Mouse (Mus musculus): ENCODE measurements around the gene Pi4k2a.
"Not testable (repeated sequence)": the region's sequence is repeated elsewhere in the genome, so short reads cannot be mapped to it uniquely, and the experiment has no call there.

Gene Pi4k2a

GRCm38 (mm10) chr19:42080469-42080868 lies 9.8 kb upstream of the Pi4k2a start:
- DNase-seq (ENCODE audit: low read depth, low spot score), result no peak

GRCm38 (mm10) chr19:42081613-42082012 lies 8.7 kb upstream of the Pi4k2a start:
- DNase-seq (ENCODE audit: low read depth, low spot score), result not testable (repeated sequence)

- DNase-seq (ENCODE audit: low read depth, low spot score), result no peak
These were observed 4.6 kb upstream of the Pi4k2a start for GRCm38 (mm10) chr19:42085690-42086089.

GRCm38 (mm10) chr19:42086166-42086565 lies 4.1 kb upstream of the Pi4k2a start, which contains the start of gene Morn4:
TSS of gene Morn4 (minus strand) at chr19:42086357.
- DNase-seq (ENCODE audit: low read depth, low spot score), result no peak

GRCm38 (mm10) chr19:42089103-42089747 lies 1.0 kb upstream of the Pi4k2a start:
- DNase-seq (ENCODE audit: low read depth, low spot score), result peak; percentile 91

GRCm38 (mm10) chr19:42090637-42091141 lies 419 bp downstream of the Pi4k2a start:
- peak; percentile 78 for DNase-seq (ENCODE audit: low read depth, low spot score)

- no peak for DNase-seq (ENCODE audit: low read depth, low spot score)
These were observed 9.1 kb downstream of the Pi4k2a start for GRCm38 (mm10) chr19:42099406-42099805.

- DNase-seq (ENCODE audit: low read depth, low spot score), result no peak
These were observed 14.4 kb downstream of the Pi4k2a start for GRCm38 (mm10) chr19:42104681-42105080.

GRCm38 (mm10) chr19:42115783-42116335 lies 25.6 kb downstream of the Pi4k2a start:
- no peak for DNase-seq (ENCODE audit: low read depth, low spot score)

GRCm38 (mm10) chr19:42118142-42118541 lies 27.9 kb downstream of the Pi4k2a start:
- DNase-seq (ENCODE audit: low read depth, low spot score), result no peak

GRCm38 (mm10) chr19:42118596-42118995 lies 28.3 kb downstream of the Pi4k2a start:
- no peak for DNase-seq (ENCODE audit: low read depth, low spot score)

- DNase-seq (ENCODE audit: low read depth, low spot score), result no peak
These were observed 30.2 kb downstream of the Pi4k2a start for GRCm38 (mm10) chr19:42120451-42120850.

GRCm38 (mm10) chr19:42124684-42125083 lies 34.4 kb downstream of the Pi4k2a start:
- DNase-seq (ENCODE audit: low read depth, low spot score), result no peak

- no peak for DNase-seq (ENCODE audit: low read depth, low spot score)
These were observed 35.4 kb downstream of the Pi4k2a start for GRCm38 (mm10) chr19:42125501-42126218.

GRCm38 (mm10) chr19:42126219-42126605 lies 35.9 kb downstream of the Pi4k2a start:
- DNase-seq (ENCODE audit: low read depth, low spot score), result no peak

- DNase-seq (ENCODE audit: low read depth, low spot score), result no peak
These were observed 36.8 kb downstream of the Pi4k2a start for GRCm38 (mm10) chr19:42127024-42127423.

- DNase-seq (ENCODE audit: low read depth, low spot score), result peak; percentile 35
These were observed 37.9 kb downstream of the Pi4k2a start for GRCm38 (mm10) chr19:42128052-42128740.

- peak; percentile 96 for DNase-seq (ENCODE audit: low read depth, low spot score)
These were observed 38.7 kb downstream of the Pi4k2a start, which contains the start of gene Avpi1 for GRCm38 (mm10) chr19:42128787-42129508. TSS of gene Avpi1 (minus strand) at chr19:42129059.

GRCm38 (mm10) chr19:42129509-42130293 lies 39.4 kb downstream of the Pi4k2a start:
- DNase-seq (ENCODE audit: low read depth, low spot score), result no peak

- no peak for DNase-seq (ENCODE audit: low read depth, low spot score)
These were observed 40.0 kb downstream of the Pi4k2a start for GRCm38 (mm10) chr19:42130294-42130606.

- DNase-seq (ENCODE audit: low read depth, low spot score), result no peak
These were observed 40.8 kb downstream of the Pi4k2a start for GRCm38 (mm10) chr19:42131101-42131500.

Data from A20 (cell line).